Mouse (Mus musculus) CH12.LX (cell line): ENCODE measurements around the gene Slc35f6.

Experiments
- ELF1 ChIP-seq: IDR thresholded peaks from 2 replicates; pipeline ENCODE4 v1.6.1; 2014; ENCODE audit warnings: low read depth, mild to moderate bottlenecking, inconsistent platforms, low read length, improper control_type of control experiment
- EP300 ChIP-seq: IDR thresholded peaks from 2 replicates; pipeline ENCODE4 v1.6.1; 2011; ENCODE audit warnings: low read length, improper control_type of control experiment

GRCm38 (mm10) chr5:30619211-30619610 is 28.5 kb upstream of the Slc35f6 start:
- TF ChIP-seq EP300 (no peak), ELF1 (no peak)
